Mouse (Mus musculus): Measurements from ENCODE around the gene Prpf40a. TPM values are rescaled to one million over a fixed set of nuclear protein-coding genes. Genes with fewer than 3 reads are reported as not detected.
A peak's percentile ranks its signal among the peaks of the same experiment; 100 is the strongest.

The Prpf40a gene
- total and polyA plus RNA-seq, 2 experiments from 2014 or later: 34.3 to 92.9 TPM

- no peak overlapping the region for H3K27ac ChIP-seq (ENCODE audit: low read depth, low read length)
Observed at GRCm38 (mm10) chr2:53200164-53200885, 9.2 kb upstream of the Prpf40a start.

DNA sequence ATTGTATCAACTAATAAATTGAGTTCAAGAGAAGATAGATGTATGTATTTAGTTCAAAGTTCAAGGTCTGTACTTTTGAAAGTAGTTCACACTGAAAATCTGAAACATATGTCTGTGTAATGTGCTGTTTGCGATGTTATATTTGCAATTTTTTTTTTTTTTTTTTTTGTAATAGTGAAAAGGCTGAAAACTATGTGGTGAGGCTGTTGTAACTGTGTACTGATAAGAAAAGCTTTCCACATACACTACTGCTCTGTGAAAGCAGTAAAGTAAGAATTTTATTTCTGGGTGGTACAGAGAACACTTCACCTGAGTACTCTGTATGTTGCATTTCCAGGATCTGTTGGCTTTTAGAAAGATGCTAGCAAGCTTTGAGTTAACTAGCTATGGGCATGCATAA is 8.1 kb upstream of the Prpf40a start:
- Histone ChIP-seq H3K4me2 (ENCODE audit: low read depth, low read length, poor library complexity, severe bottlenecking) (no peak overlapping the region), H3K27ac (ENCODE audit: low read depth, low read length) (no peak overlapping the region), H3K4me1 (ENCODE audit: insufficient read depth, low read length) (no peaks in the 10 kb centered on the region), H3K27me3 (ENCODE audit: insufficient read depth, low read length) (no peaks in the 10 kb centered on the region), H3K36me3 (ENCODE audit: insufficient read depth, low read length) (0 out of 2 replicates have a peak, but pooled peaks cover 3% of the 10 kb centered on the region), H3K9ac (replicated peaks; ENCODE audit: low read length, poor library complexity, severe bottlenecking) (no peak overlapping the region), H3K9me3 (ENCODE audit: low read length) (no peaks in the 10 kb centered on the region), H3K4me3 (ENCODE audit: low read depth, low read length) (no peak overlapping the region)
- 93% methylated on average over 1 of the region's 1 CpGs for WGBS
- no peak for ATAC-seq (ENCODE audit: low FRiP score)
- TF ChIP-seq CTCF (IDR thresholded peaks at IDR 0.05): no peak
- no peak for DNase-seq (ENCODE audit: low spot score)

More at GRCm38 (mm10) chr2:53200164-53200885, 9.2 kb upstream of the Prpf40a start:
- ATAC-seq (ENCODE audit: low FRiP score) (no peak), DNase-seq (ENCODE audit: low spot score) (no peak)
- 96% methylated on average over 4 of the region's 4 CpGs for WGBS
- Histone ChIP-seq H3K36me3 (ENCODE audit: insufficient read depth, low read length) (0 out of 2 replicates have a peak, but pooled peaks cover 3% of the 10 kb centered on the region), H3K4me1 (ENCODE audit: insufficient read depth, low read length) (no peaks in the 10 kb centered on the region), H3K9me3 (ENCODE audit: low read length) (no peaks in the 10 kb centered on the region), H3K9ac (replicated peaks; ENCODE audit: low read length, poor library complexity, severe bottlenecking) (no peak overlapping the region), H3K27me3 (ENCODE audit: insufficient read depth, low read length) (no peaks in the 10 kb centered on the region), H3K4me2 (ENCODE audit: low read depth, low read length, poor library complexity, severe bottlenecking) (no peak overlapping the region), H3K4me3 (ENCODE audit: low read depth, low read length) (no peak overlapping the region)
- no peak for TF ChIP-seq CTCF (IDR thresholded peaks at IDR 0.05)

GRCm38 (mm10) chr2:53196431-53196830 is 5.3 kb upstream of the Prpf40a start:
- DNase-seq (ENCODE audit: low spot score) (no peak), ATAC-seq (ENCODE audit: low FRiP score) (no peak)
- Histone ChIP-seq H3K9ac (replicated peaks; ENCODE audit: low read length, poor library complexity, severe bottlenecking) (no peak overlapping the region), H3K27ac (ENCODE audit: low read depth, low read length) (no peak overlapping the region), H3K4me3 (ENCODE audit: low read depth, low read length) (no peak overlapping the region), H3K9me3 (ENCODE audit: low read length) (no peaks in the 10 kb centered on the region), H3K4me1 (ENCODE audit: insufficient read depth, low read length) (0 out of 2 replicates have a peak, but pooled peaks cover 4% of the 10 kb centered on the region), H3K36me3 (ENCODE audit: insufficient read depth, low read length) (0 out of 2 replicates have a peak, but pooled peaks cover 3% of the 10 kb centered on the region), H3K27me3 (ENCODE audit: insufficient read depth, low read length) (no peaks in the 10 kb centered on the region), H3K4me2 (ENCODE audit: low read depth, low read length, poor library complexity, severe bottlenecking) (no peak overlapping the region)
- TF ChIP-seq CTCF (IDR thresholded peaks at IDR 0.05): no peak
- 94% methylated on average over 10 of the region's 10 CpGs for WGBS

DNA sequence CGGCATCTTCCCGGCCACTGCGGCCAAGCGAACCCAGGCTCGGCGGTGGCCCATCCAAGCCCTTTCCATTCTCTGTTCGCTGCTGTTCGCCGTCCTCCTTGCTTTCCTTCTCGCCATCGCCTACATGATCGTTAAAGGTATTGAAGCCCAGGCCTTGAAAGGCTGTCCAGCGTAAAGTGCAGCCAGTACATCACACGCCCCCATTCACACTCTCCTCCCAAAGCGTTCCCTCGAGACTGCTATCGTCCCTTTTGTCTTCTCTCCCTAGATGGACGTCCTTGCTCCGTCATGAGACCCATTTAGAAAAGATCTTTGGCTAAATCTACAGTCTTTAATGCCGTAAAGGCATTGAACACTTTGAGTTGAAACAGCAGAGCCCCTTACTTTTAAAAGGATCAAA is 1.3 kb upstream of the Prpf40a start:
- H3K9ac ChIP-seq (replicated peaks; ENCODE audit: low read length, poor library complexity, severe bottlenecking): peak overlapping the region; percentile 59
- H3K27me3 ChIP-seq (ENCODE audit: insufficient read depth, low read length): no peaks in the 10 kb centered on the region
- no peak for TF ChIP-seq CTCF (IDR thresholded peaks at IDR 0.05)
- H3K36me3 ChIP-seq (ENCODE audit: insufficient read depth, low read length): 0 out of 2 replicates have a peak, but pooled peaks cover 2% of the 10 kb centered on the region
- peak overlapping the region; percentile 59 for H3K4me3 ChIP-seq (ENCODE audit: low read depth, low read length)
- peak overlapping the region; percentile 81 for H3K4me2 ChIP-seq (ENCODE audit: low read depth, low read length, poor library complexity, severe bottlenecking)
- H3K27ac ChIP-seq (ENCODE audit: low read depth, low read length): peak overlapping the region; percentile 95
- DNase-seq (ENCODE audit: low spot score) (peak; percentile 47), ATAC-seq (ENCODE audit: low FRiP score) (no peak)
- H3K9me3 ChIP-seq (ENCODE audit: low read length): no peaks in the 10 kb centered on the region
- peaks cover 7% of the 10 kb centered on the region; the same call in 1 of the 2 replicates for H3K4me1 ChIP-seq (ENCODE audit: insufficient read depth, low read length)
- under 1% methylated on average over 20 of the region's 20 CpGs for WGBS

- DNase-seq (ENCODE audit: low spot score) (peak; percentile 96), ATAC-seq (ENCODE audit: low FRiP score) (peak; percentile 93)
- under 1% methylated on average over 63 of the region's 82 CpGs for WGBS
- Histone ChIP-seq H3K27me3 (ENCODE audit: insufficient read depth, low read length) (no peaks in the 10 kb centered on the region), H3K9me3 (ENCODE audit: low read length) (no peaks in the 10 kb centered on the region), H3K36me3 (ENCODE audit: insufficient read depth, low read length) (0 out of 2 replicates have a peak, but pooled peaks cover 2% of the 10 kb centered on the region), H3K4me2 (ENCODE audit: low read depth, low read length, poor library complexity, severe bottlenecking) (peak within 1 kb of the TSS; percentile 81), H3K4me3 (ENCODE audit: low read depth, low read length) (peak within 1 kb of the TSS; percentile 59), H3K9ac (replicated peaks; ENCODE audit: low read length, poor library complexity, severe bottlenecking) (peak within 1 kb of the TSS; percentile 72), H3K4me1 (ENCODE audit: insufficient read depth, low read length) (peaks cover 7% of the 10 kb centered on the region; the same call in 1 of the 2 replicates), H3K27ac (ENCODE audit: low read depth, low read length) (peak within 1 kb of the TSS; percentile 95)
- TF ChIP-seq CTCF (IDR thresholded peaks at IDR 0.05): no peak
Observed at GRCm38 (mm10) chr2:53191523-53192220, 588 bp upstream of the Prpf40a start, which contains the start of gene Arl6ip6. Gene Arl6ip6 (plus strand): TSS chr2:53191726.
